Mouse (Mus musculus) ES-E14 (cell line): ENCODE data around the gene Abca7. TPM values are rescaled to one million over a fixed set of nuclear protein-coding genes. Genes with fewer than 3 reads are reported as not detected.

Experiments
- DNase-seq: peaks from one replicate; pipeline ENCODE4 v3.0.0-alpha.2; 2013; ENCODE audit warnings: low read depth, low spot score
- H3K27ac ChIP-seq: 2 replicates; pipeline ENCODE4 v1.5.1; 2012; ENCODE audit warnings: low read depth, mild to moderate bottlenecking, low read length, moderate library complexity, mixed read lengths; ENCODE audit not compliant: poor library complexity, insufficient read depth, severe bottlenecking
- H3K36me3 ChIP-seq: 2 replicates; pipeline ENCODE4 v1.6.1; 2012; ENCODE audit warnings: mild to moderate bottlenecking, low read length, moderate library complexity, mixed read lengths; ENCODE audit not compliant: control insufficient read depth, poor library complexity, insufficient read depth, severe bottlenecking
- H3K4me1 ChIP-seq, 2 experiments: fragments of 150-350 bp in 1 of 2; sonication (generic) in 1 of 2; 2 replicates each; pipeline ENCODE4 v1.6.1; 2012; ENCODE audit warnings: low read length in 2 of 2, mild to moderate bottlenecking in 1 of 2, mixed read lengths in 1 of 2; ENCODE audit not compliant: control insufficient read depth in 2 of 2, insufficient read depth in 2 of 2, poor library complexity in 1 of 2
- H3K4me3 ChIP-seq, 2 experiments: fragments of 150-350 bp in 1 of 2; sonication (generic) in 1 of 2; 2 replicates each; pipeline ENCODE4 v1.5.1; 2012; ENCODE audit warnings: low read length in 2 of 2, low read depth in 1 of 2, mild to moderate bottlenecking in 1 of 2, mixed read lengths in 1 of 2; ENCODE audit not compliant: insufficient read depth in 1 of 2, poor library complexity in 1 of 2, severe bottlenecking in 1 of 2
- H3K9ac ChIP-seq: 2 replicates; pipeline ENCODE4 v1.6.1; 2012; ENCODE audit warnings: low read depth, mild to moderate bottlenecking, low read length, mixed read lengths; ENCODE audit not compliant: poor library complexity, insufficient read depth, severe bottlenecking
- H3K9me3 ChIP-seq: fragments of 150-350 bp; sonication (generic); 2 replicates; pipeline ENCODE4 v1.6.1; 2012; ENCODE audit warnings: low read depth, mild to moderate bottlenecking, low read length; ENCODE audit not compliant: control insufficient read depth, insufficient read depth
- CHD2 ChIP-seq: IDR thresholded peaks from 2 replicates; pipeline ENCODE4 v1.6.1; 2014; ENCODE audit warnings: mild to moderate bottlenecking, low read depth, low read length, inconsistent platforms
- HCFC1 ChIP-seq: IDR thresholded peaks from 2 replicates; pipeline ENCODE4 v1.6.1; 2012; ENCODE audit warnings: low read length, inconsistent platforms, borderline replicate concordance; ENCODE audit not compliant: insufficient read depth
- MAFK ChIP-seq: IDR thresholded peaks from 2 replicates; pipeline ENCODE4 v1.6.1; 2014; ENCODE audit warnings: mild to moderate bottlenecking, low read depth, low read length, inconsistent platforms; ENCODE audit not compliant: insufficient read depth
- ZC3H11A ChIP-seq: IDR thresholded peaks from 2 replicates; pipeline ENCODE4 v1.6.1; 2012; ENCODE audit warnings: low read depth, mild to moderate bottlenecking, inconsistent platforms, low read length, borderline replicate concordance
- ZNF384 ChIP-seq: IDR thresholded peaks from 2 replicates; pipeline ENCODE4 v1.6.1; 2012; ENCODE audit warnings: low read depth, low read length, inconsistent platforms
- in situ Hi-C, 2 experiments: fragments of 600-800 bp; cut with MboI; formaldehyde crosslinking; loops; one replicate each; pipeline ENCODE4 v1.15.1; 2025; ENCODE audit warnings: low sequenced_read_pairs in 2 of 2, inconsistent platforms in 1 of 2; ENCODE audit not compliant: unreplicated experiment in 2 of 2
- total RNA-seq: library from RNA; depleted of rRNA; stranded (reverse); fragments of 300-350 nt; gene quantifications from 2 replicates; pipeline ENCODE4 v1.2.3, GENCODE M21; 2012

The Abca7 gene
- total RNA-seq, 1 experiment, result 8.8 TPM

DNA sequence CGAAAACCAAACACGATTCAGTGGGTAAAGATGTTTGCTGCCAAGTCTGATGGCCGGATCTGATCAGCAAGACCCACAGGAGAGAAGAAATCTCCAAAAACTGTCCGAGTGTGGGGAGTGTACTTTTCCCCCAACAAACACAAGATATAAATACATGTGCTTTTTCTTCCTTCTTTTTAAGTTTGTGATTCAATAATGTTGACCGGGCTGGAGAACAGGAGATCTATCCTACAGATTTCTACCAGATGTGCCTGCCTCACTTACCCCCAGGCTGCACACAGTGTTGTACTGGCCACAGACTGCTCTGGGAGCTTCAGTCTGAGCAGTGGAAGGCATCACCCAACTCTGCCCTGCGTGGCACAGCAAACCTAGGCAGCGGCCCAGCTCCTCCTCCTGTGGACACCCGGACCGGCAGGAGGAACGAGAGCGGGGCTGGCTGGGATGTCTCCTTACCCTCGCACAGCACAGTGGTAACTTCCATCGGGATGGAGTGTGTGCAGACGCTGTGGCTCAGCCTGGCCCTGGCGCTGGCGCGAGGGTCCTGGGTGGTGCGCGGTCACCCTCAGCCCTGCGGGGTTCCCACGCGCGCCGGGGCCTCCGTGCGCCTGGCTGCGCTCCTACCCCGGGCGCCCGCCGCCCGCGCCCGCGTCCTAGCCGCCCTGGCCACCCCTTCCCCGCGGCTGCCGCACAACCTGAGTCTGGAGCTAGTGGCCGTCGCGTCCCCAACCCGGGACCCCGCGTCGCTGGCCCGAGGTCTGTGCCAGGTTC lies 25.7 kb upstream of the Abca7 start, which contains the start of gene Grin3b:
Gene Grin3b, plus strand, starts transcription at position 301 of the 768 bp plus-strand sequence.
- in situ Hi-C loops, result no loop called here
- H3K4me3 ChIP-seq, result peak within 1 kb of the TSS; percentile 65 to 72
- H3K9ac ChIP-seq, result peak within 1 kb of the TSS; percentile 71
- no peaks in the 10 kb centered on the region for H3K9me3 ChIP-seq
- H3K27ac ChIP-seq, result no peak within 1 kb of the TSS
- H3K36me3 ChIP-seq, result peaks cover 32% of the 10 kb centered on the region
- TF ChIP-seq HCFC1, result no peak
- no peak for TF ChIP-seq ZC3H11A
- TF ChIP-seq MAFK, result no peak
- no peak for TF ChIP-seq ZNF384
- TF ChIP-seq CHD2, result no peak
- DNase-seq, result no peak
- peaks cover 0 to 8% of the 10 kb centered on the region in 2 experiments; a peak in 1 of 4 replicates for H3K4me1 ChIP-seq

DNA sequence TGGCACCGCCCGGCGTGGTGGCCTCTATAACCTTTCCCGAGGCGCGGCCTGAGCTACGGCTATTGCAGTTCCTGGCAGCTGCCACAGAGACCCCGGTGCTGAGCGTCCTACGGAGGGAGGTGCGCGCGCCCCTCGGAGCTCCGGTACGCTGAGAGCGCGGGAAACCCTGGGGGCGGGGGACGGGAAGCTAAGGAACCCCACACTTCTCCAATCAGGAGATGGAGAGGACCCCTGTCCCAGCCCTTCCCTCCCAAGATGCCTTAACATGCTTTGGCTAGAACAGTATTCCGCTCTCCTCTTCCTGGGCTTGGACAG lies 25.2 kb upstream of the Abca7 start:
- Histone ChIP-seq H3K27ac (no peak overlapping the region), H3K9ac (peak overlapping the region; percentile 71), H3K9me3 (no peaks in the 10 kb centered on the region), H3K4me1 (peaks cover 0 to 12% of the 10 kb centered on the region in 2 experiments; a peak in 1 of 4 replicates), H3K36me3 (peaks cover 27% of the 10 kb centered on the region), H3K4me3 (peak overlapping the region; percentile 65 to 72)
- TF ChIP-seq MAFK (no peak), HCFC1 (no peak), ZNF384 (no peak), ZC3H11A (no peak), CHD2 (no peak)
- in situ Hi-C loops, result no loop called here
- no peak for DNase-seq

DNA sequence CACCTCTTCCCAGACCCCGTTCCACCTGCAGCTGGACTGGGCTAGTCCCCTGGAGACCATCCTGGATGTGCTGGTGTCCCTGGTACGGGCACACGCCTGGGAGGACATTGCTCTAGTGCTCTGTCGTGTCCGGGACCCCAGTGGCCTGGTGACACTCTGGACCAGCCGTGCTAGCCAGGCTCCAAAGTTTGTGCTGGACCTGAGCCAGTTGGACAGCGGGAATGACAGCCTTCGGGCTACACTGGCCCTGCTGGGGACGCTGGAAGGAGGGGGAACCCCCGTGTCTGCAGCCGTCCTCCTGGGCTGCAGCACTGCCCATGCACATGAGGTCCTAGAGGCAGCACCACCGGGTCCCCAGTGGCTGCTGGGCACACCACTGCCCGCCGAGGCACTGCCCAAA lies 23.5 kb upstream of the Abca7 start:
- in situ Hi-C loops, result no loop called here
- DNase-seq, result no peak
- Histone ChIP-seq H3K9me3 (no peaks in the 10 kb centered on the region), H3K27ac (no peak overlapping the region), H3K4me1 (peaks cover 0 to 17% of the 10 kb centered on the region in 2 experiments; a peak in 2 of 4 replicates), H3K9ac (no peak overlapping the region), H3K36me3 (peaks cover 15% of the 10 kb centered on the region), H3K4me3 (no peak overlapping the region)
- TF ChIP-seq HCFC1 (no peak), CHD2 (no peak), ZC3H11A (no peak), MAFK (no peak), ZNF384 (no peak)

DNA sequence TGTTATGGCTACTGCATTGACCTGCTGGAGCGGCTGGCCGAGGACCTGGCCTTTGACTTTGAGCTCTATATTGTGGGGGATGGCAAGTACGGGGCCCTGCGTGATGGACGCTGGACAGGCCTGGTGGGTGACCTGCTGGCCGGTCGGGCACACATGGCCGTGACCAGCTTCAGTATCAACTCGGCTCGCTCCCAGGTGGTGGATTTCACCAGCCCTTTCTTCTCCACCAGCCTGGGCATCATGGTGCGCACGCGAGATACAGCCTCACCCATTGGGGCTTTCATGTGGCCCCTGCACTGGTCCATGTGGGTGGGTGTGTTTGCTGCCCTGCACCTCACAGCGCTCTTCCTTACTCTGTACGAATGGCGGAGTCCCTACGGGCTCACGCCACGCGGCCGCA lies 22.2 kb upstream of the Abca7 start:
- in situ Hi-C loops, result no loop called here
- Histone ChIP-seq H3K4me3 (no peak overlapping the region), H3K27ac (no peak overlapping the region), H3K4me1 (peaks cover 0 to 28% of the 10 kb centered on the region in 2 experiments; a peak in 2 of 4 replicates), H3K36me3 (peaks cover 17% of the 10 kb centered on the region), H3K9me3 (no peaks in the 10 kb centered on the region), H3K9ac (no peak overlapping the region)
- no peak for TF ChIP-seq CHD2
- DNase-seq, result no peak

DNA sequence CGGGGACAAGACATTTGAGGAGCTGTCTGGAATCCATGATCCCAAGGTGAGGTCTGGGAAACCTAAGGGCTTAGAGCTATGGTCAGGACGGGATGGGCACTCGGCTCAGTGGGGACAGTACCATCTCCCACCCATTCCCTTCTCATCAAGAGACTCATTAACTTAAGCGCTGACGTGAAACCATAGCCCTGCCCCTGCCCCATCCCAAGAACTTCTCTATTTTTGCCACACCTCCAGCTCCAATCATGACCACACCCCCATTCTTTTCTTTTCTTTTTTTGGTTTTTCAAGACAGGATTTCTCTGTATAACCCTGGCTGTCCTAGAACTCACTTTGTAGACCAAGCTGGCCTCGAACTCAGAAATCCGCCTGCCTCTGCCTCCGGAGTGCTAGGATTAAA lies 21.6 kb upstream of the Abca7 start:
- Histone ChIP-seq H3K36me3 (peaks cover 19% of the 10 kb centered on the region), H3K27ac (no peak overlapping the region), H3K4me1 (peaks cover 1 to 34% of the 10 kb centered on the region in 2 experiments; a peak in 3 of 4 replicates), H3K9ac (no peak overlapping the region), H3K4me3 (no peak overlapping the region), H3K9me3 (no peaks in the 10 kb centered on the region)
- TF ChIP-seq MAFK, result no peak
- no peak for TF ChIP-seq ZC3H11A
- TF ChIP-seq HCFC1, result no peak
- TF ChIP-seq CHD2, result no peak
- in situ Hi-C loops, result loop anchor here in 1 of 2 experiments (25.0 kb wide), 1 partner anchor 138 kb away; the partner anchor contains the start of genes Sbno2 and Stk11
- no peak for DNase-seq
